Mouse (Mus musculus) MEL (cell line): ENCODE measurements at regions not wholly inside any gene's neighbourhood (a gene's known extent, or its start where the extent isn't known, plus 50 kb on each side); places are given as distances from the start of the nearest gene placed in this dataset.

ENCODE experiments used
- CHD1 ChIP-seq: IDR thresholded peaks from 2 replicates; pipeline ENCODE4 v1.6.1; 2012; ENCODE audit warnings: low read depth, mild to moderate bottlenecking, inconsistent platforms, low read length, improper control_type of control experiment
- CHD2 ChIP-seq: IDR thresholded peaks from 2 replicates; pipeline ENCODE4 v1.6.1; 2011; ENCODE audit warnings: low read length, improper control_type of control experiment
- CTCF ChIP-seq, 3 experiments: IDR thresholded peaks in 2 of 3; conservative IDR thresholded peaks in 1 of 3; 2 replicates each; pipeline ENCODE4 v1.5.1; 2011 to 2012; ENCODE audit warnings: low read length in 3 of 3, low read depth in 2 of 3, mild to moderate bottlenecking in 2 of 3, improper control_type of control experiment in 1 of 3, inconsistent platforms in 1 of 3, mixed read lengths in 1 of 3, moderate library complexity in 1 of 3; ENCODE audit not compliant: control insufficient read depth in 1 of 3, insufficient read depth in 1 of 3, poor library complexity in 1 of 3, severe bottlenecking in 1 of 3
- E2F4 ChIP-seq: IDR thresholded peaks from 2 replicates; pipeline ENCODE4 v1.6.1; 2011; ENCODE audit warnings: low read depth, low read length, improper control_type of control experiment, borderline replicate concordance
- GABPA ChIP-seq: IDR thresholded peaks from 2 replicates; pipeline ENCODE4 v1.6.1; 2012; ENCODE audit warnings: low read depth, mild to moderate bottlenecking, inconsistent platforms, low read length, improper control_type of control experiment, moderate library complexity
- MAFK ChIP-seq: IDR thresholded peaks from 2 replicates; pipeline ENCODE4 v1.6.1; 2011; ENCODE audit warnings: low read depth, mild to moderate bottlenecking, low read length, improper control_type of control experiment, borderline replicate concordance
- MXI1 ChIP-seq: IDR thresholded peaks from 2 replicates; pipeline ENCODE4 v1.6.1; 2011; ENCODE audit warnings: mild to moderate bottlenecking, low read depth, low read length, improper control_type of control experiment
- NELFE ChIP-seq: IDR thresholded peaks from 2 replicates; pipeline ENCODE4 v1.6.1; 2011; ENCODE audit warnings: low read depth, low read length, improper control_type of control experiment
- POLR2A ChIP-seq, 2 experiments: IDR thresholded peaks; 2 replicates each; pipeline ENCODE4 v1.6.1; 2011 to 2012; ENCODE audit warnings: low read length in 2 of 2, mild to moderate bottlenecking in 2 of 2, control low read depth in 1 of 2, improper control_type of control experiment in 1 of 2, low read depth in 1 of 2, moderate library complexity in 1 of 2; ENCODE audit not compliant: control insufficient read depth in 1 of 2, insufficient read depth in 1 of 2, poor library complexity in 1 of 2
- SIN3A ChIP-seq: IDR thresholded peaks from 2 replicates; pipeline ENCODE4 v1.6.1; 2012; ENCODE audit warnings: low read length, improper control_type of control experiment, inconsistent platforms
- UBTF ChIP-seq: IDR thresholded peaks from 2 replicates; pipeline ENCODE4 v1.6.1; 2012; ENCODE audit warnings: low read depth, mild to moderate bottlenecking, inconsistent platforms, low read length, improper control_type of control experiment, moderate library complexity, borderline replicate concordance; ENCODE audit not compliant: insufficient read depth
- USF1 ChIP-seq: IDR thresholded peaks from 2 replicates; pipeline ENCODE4 v1.6.1; 2014; ENCODE audit warnings: low read depth, mild to moderate bottlenecking, inconsistent platforms, low read length, improper control_type of control experiment, moderate library complexity
- ZNF384 ChIP-seq: IDR thresholded peaks from 2 replicates; pipeline ENCODE4 v1.6.1; 2012; ENCODE audit warnings: low read depth, mild to moderate bottlenecking, inconsistent platforms, low read length, improper control_type of control experiment

DNA sequence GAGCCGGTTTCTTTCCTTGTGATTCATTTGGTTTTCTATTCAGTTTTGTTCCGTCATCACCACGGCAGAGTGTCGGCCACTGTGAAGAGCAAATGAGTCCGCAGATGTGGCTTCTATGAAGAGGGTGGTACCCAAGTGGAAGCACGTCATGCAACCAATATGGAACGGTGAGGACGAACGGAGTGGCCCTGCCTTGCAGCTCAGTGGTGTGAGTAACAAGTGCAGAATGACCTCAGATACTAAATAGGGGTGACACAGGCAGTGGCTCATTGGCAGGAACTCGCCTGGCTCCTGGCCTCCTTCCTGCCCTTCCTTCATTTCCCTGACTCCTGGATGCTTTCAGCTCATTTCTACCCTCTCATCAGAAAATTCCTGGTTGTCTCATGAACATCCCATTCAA lies 60.6 kb upstream of the Podxl start:
- no peak for TF ChIP-seq CTCF (IDR thresholded peaks at IDR 0.05 in 2 of 3, conservative IDR thresholded peaks at IDR 0.05 in 1 of 3; ENCODE audit: control insufficient read depth in 1 of 3, insufficient read depth in 1 of 3, low read depth in 2 of 3, low read length in 3 of 3, poor library complexity in 1 of 3, severe bottlenecking in 1 of 3)
- TF ChIP-seq USF1 = no peak
- TF ChIP-seq CHD1 = no peak
- no peak for TF ChIP-seq POLR2A (IDR thresholded peaks at IDR 0.05; ENCODE audit: control insufficient read depth in 1 of 2, insufficient read depth in 1 of 2, low read depth in 1 of 2, low read length in 2 of 2, poor library complexity in 1 of 2)
- TF ChIP-seq MAFK = no peak
- no peak for TF ChIP-seq SIN3A
- no peak for TF ChIP-seq ZNF384
- TF ChIP-seq GABPA = no peak
- TF ChIP-seq CHD2 = no peak
- TF ChIP-seq NELFE = no peak
- no peak for TF ChIP-seq E2F4
- TF ChIP-seq UBTF = no peak
- no peak for TF ChIP-seq MXI1
